Mouse (Mus musculus): ENCODE measurements around the gene Cdkn2aip.

DNA sequence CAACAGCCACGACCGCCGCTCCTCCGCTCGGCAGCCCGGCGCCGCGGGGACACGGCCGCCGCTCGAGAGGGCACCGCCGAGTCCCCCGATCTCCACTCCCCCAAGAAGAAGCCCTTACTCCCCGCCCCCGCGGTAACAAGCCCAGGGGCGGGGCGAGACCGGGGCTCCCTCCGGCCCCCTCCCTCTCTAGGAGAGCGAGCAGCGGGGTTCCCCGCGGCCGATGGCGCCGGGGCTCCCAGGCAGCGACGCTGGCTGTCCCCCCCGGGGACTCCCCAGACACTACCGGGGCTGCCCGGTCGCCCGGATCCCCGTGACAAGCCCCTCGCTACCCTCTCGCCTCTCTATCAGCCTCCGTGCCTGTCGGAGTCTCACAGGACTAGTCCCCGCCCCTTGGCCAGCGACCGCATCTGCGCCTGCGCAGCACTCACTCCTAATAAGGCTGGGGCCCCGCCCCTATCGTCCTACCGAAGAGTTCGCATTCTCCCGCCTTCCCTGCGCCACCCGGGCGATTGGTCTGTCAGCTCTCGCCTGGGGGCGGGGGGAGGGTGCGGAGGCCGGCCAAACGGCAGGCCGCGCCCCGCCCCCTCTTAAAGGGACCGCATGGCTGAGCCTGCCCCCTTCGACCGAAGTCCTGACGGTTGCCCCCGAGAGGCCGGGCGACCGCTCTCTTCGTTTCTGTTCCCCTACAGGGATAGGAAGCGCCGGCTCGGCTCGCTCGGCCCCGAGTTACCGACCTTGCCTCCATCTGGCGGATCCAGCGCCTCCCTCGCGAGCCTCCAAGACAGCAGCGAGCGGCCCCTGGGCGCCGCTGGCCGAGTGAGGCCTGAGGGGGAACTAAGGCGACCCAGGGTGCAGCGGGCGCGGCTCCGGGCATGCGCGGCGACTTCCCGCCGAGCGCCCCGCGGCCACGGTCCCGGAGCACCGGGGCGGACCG is 38.7 kb downstream of the Cdkn2aip start, which contains the start of gene Ing2:
- TF ChIP-seq CTCF (IDR thresholded peaks at IDR 0.05; ENCODE audit: control insufficient read depth, insufficient read depth, low read length) (no peak), POLR2A (IDR thresholded peaks at IDR 0.05; ENCODE audit: borderline replicate concordance, control insufficient read depth, low read depth, low read length) (peak; percentile 56; the same call in 1 of the 2 replicates)
